Mouse (Mus musculus): Measurements from ENCODE around the gene Tomm70a.

DNA sequence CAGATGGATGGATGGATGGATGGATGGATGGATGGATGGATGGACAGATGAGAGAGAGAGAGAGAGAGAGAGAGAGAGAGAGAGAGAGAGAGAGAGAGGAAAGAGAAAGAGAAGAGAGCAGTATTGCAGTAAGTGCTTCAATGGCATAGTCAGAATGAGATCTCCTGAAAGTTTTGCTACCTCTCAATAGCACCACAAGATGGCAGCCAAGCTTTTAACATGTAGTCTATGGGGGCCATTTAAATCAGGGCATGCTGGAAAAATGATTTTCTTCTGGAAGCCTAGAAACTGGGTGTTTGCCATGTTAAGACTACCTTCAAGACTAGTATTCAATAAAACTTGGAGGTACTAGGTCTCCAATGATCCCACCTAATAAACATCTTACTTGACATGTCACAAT lies 5.4 kb upstream of the Tomm70a start:
- TF ChIP-seq POLR2A (IDR thresholded peaks at IDR 0.05; ENCODE audit: borderline replicate concordance, extremely low read depth, low read depth, low read length): no peak
- TF ChIP-seq CTCF (IDR thresholded peaks at IDR 0.05; ENCODE audit: insufficient read depth, low read length): peak; percentile 22; the same call in 1 of the 2 replicates

All from lung, adult 2 months (tissue).